Mouse (Mus musculus): ENCODE measurements around the gene Iqce. TPM values are rescaled to one million over a fixed set of nuclear protein-coding genes. Genes with fewer than 3 reads are reported as not detected.

Gene Iqce
- polyA plus RNA-seq (2015; fragmentation: Nextera tagmentation; extraction: Ambion mirVana): 9.6 and 10.3 TPM in 2 replicates

GRCm38 (mm10) chr5:140702103-140702513, at the start of gene Iqce:
TSS of gene Iqce (minus strand) at chr5:140702378.
- no peaks in the 10 kb centered on the region for H3K36me3 ChIP-seq (ENCODE audit: control insufficient read depth, insufficient read depth)
- peak within 1 kb of the TSS; percentile 79 for H3K9ac ChIP-seq (ENCODE audit: low read length)
- H3K4me1 ChIP-seq (ENCODE audit: control insufficient read depth, insufficient read depth, low read length): peaks cover 20% of the 10 kb centered on the region
- peak within 1 kb of the TSS; percentile 79 for H3K4me3 ChIP-seq (ENCODE audit: low read length)
- no peaks in the 10 kb centered on the region for H3K27me3 ChIP-seq (ENCODE audit: control insufficient read depth, insufficient read depth, low read length)
- 1% methylated on average over 31 of the region's 33 CpGs for WGBS
- ATAC-seq (replicated peaks; ENCODE audit: extremely low read depth, insufficient read depth, low FRiP score): peak; percentile 46
- peak within 1 kb of the TSS; percentile 82 for H3K4me2 ChIP-seq (ENCODE audit: low read depth, low read length)
- H3K27ac ChIP-seq (ENCODE audit: low read length): peak within 1 kb of the TSS; percentile 73
- H3K9me3 ChIP-seq (replicated peaks; ENCODE audit: control insufficient read depth, low read length): no peaks in the 10 kb centered on the region

- no peak overlapping the region for H3K27ac ChIP-seq (ENCODE audit: low read length)
- H3K4me2 ChIP-seq (ENCODE audit: low read depth, low read length): no peak overlapping the region
- ATAC-seq (replicated peaks; ENCODE audit: extremely low read depth, insufficient read depth, low FRiP score): no peak
- H3K4me1 ChIP-seq (ENCODE audit: control insufficient read depth, insufficient read depth, low read length): peaks cover 7% of the 10 kb centered on the region
- H3K27me3 ChIP-seq (ENCODE audit: control insufficient read depth, insufficient read depth, low read length): no peaks in the 10 kb centered on the region
- H3K9ac ChIP-seq (ENCODE audit: low read length): no peak overlapping the region
- 0% methylated on average over 1 of the region's 2 CpGs for WGBS
- no peaks in the 10 kb centered on the region for H3K36me3 ChIP-seq (ENCODE audit: control insufficient read depth, insufficient read depth)
- H3K4me3 ChIP-seq (ENCODE audit: low read length): no peak overlapping the region
- peaks cover 3% of the 10 kb centered on the region; the same call in 1 of the 2 replicates for H3K9me3 ChIP-seq (replicated peaks; ENCODE audit: control insufficient read depth, low read length)
Measured at GRCm38 (mm10) chr5:140750925-140751324, 48.7 kb upstream of the Iqce start.

DNA sequence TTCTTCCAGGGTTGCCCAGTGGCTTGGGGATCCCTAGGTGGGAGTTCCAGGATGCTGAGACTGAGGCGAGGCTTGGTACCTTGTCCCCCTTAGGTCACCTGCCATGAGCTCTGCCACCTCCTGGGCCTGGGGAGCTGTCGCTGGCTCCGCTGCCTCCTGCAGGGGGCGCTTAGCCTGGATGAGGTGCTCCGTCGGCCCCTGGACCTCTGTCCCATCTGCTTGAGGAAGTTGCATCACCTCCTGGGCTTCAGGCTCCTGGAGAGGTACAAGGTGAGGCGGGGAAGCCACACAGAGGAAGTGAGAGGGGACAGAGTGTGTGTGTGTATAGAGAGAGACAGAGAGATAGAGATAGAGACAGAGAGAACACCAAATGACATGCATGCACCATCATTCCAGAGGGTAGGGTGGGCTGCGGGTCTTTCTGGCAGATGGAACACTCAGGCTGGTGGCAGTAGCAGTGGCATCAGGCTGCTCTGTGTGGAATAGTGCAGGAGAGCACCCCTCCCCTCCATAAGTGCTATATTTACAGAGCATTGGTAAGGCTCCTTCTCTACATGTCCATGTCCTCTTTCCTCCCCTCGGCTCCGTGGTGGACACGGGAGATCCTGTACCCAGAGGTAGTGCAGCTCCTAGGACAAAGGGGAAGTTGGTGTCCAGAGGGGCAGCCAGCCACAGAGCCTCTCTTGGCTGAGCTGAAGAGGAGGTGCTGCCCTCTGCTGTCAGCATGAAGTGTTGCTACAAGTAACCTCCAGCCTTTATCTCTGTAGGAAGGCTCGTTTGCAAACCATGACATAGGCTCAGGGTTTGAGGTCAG, 47.1 kb upstream of the Iqce start:
- Histone ChIP-seq H3K9me3 (replicated peaks; ENCODE audit: control insufficient read depth, low read length) (peaks cover 3% of the 10 kb centered on the region; the same call in 1 of the 2 replicates), H3K36me3 (ENCODE audit: control insufficient read depth, insufficient read depth) (no peaks in the 10 kb centered on the region), H3K4me1 (ENCODE audit: control insufficient read depth, insufficient read depth, low read length) (0 out of 2 replicates have a peak, but pooled peaks cover 5% of the 10 kb centered on the region), H3K4me3 (ENCODE audit: low read length) (peak overlapping the region; percentile 34), H3K27me3 (ENCODE audit: control insufficient read depth, insufficient read depth, low read length) (no peaks in the 10 kb centered on the region), H3K4me2 (ENCODE audit: low read depth, low read length) (peak overlapping the region; percentile 55), H3K27ac (ENCODE audit: low read length) (no peak overlapping the region), H3K9ac (ENCODE audit: low read length) (peak overlapping the region; percentile 58)
- peak; percentile 78 for ATAC-seq (replicated peaks; ENCODE audit: extremely low read depth, insufficient read depth, low FRiP score)
- WGBS: 16% methylated on average over 12 of the region's 12 CpGs

DNA sequence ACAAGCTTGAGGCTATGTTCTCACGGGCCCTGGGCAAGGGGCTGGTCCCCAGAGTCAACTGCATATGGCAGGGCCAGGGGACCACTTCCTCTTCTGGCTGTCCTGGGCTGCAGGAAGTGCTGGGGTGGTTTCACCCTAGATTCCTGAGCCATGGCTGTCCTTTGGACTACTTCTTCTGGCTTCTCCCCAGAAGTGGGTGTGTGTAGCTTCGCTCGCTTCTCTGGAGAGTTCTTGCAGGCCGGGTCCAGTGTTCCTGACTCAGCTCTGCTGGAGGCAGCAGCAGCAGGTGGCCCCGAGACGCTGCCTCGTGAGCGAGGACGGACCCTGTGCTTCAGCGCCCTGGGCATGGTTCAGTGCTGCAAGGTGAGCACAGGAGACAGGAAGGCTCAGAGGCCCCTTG, 46.2 kb upstream of the Iqce start:
- H3K4me2 ChIP-seq (ENCODE audit: low read depth, low read length): no peak overlapping the region
- no peaks in the 10 kb centered on the region for H3K36me3 ChIP-seq (ENCODE audit: control insufficient read depth, insufficient read depth)
- peaks cover 3% of the 10 kb centered on the region; the same call in 1 of the 2 replicates for H3K9me3 ChIP-seq (replicated peaks; ENCODE audit: control insufficient read depth, low read length)
- 0 out of 2 replicates have a peak, but pooled peaks cover 5% of the 10 kb centered on the region for H3K4me1 ChIP-seq (ENCODE audit: control insufficient read depth, insufficient read depth, low read length)
- 84% methylated on average over 10 of the region's 10 CpGs for WGBS
- no peak overlapping the region for H3K27ac ChIP-seq (ENCODE audit: low read length)
- H3K9ac ChIP-seq (ENCODE audit: low read length): no peak overlapping the region
- ATAC-seq (replicated peaks; ENCODE audit: extremely low read depth, insufficient read depth, low FRiP score): no peak
- no peaks in the 10 kb centered on the region for H3K27me3 ChIP-seq (ENCODE audit: control insufficient read depth, insufficient read depth, low read length)
- H3K4me3 ChIP-seq (ENCODE audit: low read length): no peak overlapping the region

DNA sequence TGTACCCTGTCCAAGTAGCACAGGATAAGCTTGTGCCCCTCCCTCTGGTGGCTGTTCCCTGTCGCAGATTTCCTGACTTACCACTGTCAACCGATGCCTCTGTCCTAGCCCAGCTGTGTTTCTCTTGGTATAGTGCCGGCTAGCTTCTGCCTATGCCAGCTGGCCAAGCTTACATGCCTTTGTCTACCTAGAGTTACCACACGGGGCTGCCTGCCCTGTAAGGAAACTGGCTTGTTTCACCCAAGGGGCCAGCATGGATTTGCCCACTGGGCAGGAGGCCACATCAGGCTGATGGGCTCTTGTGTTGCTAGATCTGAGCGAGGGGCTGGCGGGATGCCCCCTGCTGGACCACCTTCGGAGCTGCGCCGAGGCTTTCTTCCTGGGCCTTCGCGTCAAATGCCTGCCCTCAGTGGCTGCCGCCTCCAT, 41.5 kb upstream of the Iqce start:
- Histone ChIP-seq H3K4me1 (ENCODE audit: control insufficient read depth, insufficient read depth, low read length) (no peaks in the 10 kb centered on the region), H3K27me3 (ENCODE audit: control insufficient read depth, insufficient read depth, low read length) (no peaks in the 10 kb centered on the region), H3K36me3 (ENCODE audit: control insufficient read depth, insufficient read depth) (no peaks in the 10 kb centered on the region), H3K9ac (ENCODE audit: low read length) (no peak overlapping the region), H3K4me2 (ENCODE audit: low read depth, low read length) (no peak overlapping the region), H3K9me3 (replicated peaks; ENCODE audit: control insufficient read depth, low read length) (no peaks in the 10 kb centered on the region), H3K4me3 (ENCODE audit: low read length) (no peak overlapping the region), H3K27ac (ENCODE audit: low read length) (no peak overlapping the region)
- 23% methylated on average over 12 of the region's 12 CpGs for WGBS
- ATAC-seq (replicated peaks; ENCODE audit: extremely low read depth, insufficient read depth, low FRiP score): no peak

- ATAC-seq (replicated peaks; ENCODE audit: extremely low read depth, insufficient read depth, low FRiP score): no peak
- Histone ChIP-seq H3K27ac (ENCODE audit: low read length) (no peak overlapping the region), H3K4me2 (ENCODE audit: low read depth, low read length) (no peak overlapping the region), H3K4me3 (ENCODE audit: low read length) (no peak overlapping the region), H3K36me3 (ENCODE audit: control insufficient read depth, insufficient read depth) (no peaks in the 10 kb centered on the region), H3K4me1 (ENCODE audit: control insufficient read depth, insufficient read depth, low read length) (no peaks in the 10 kb centered on the region), H3K9me3 (replicated peaks; ENCODE audit: control insufficient read depth, low read length) (no peaks in the 10 kb centered on the region), H3K9ac (ENCODE audit: low read length) (no peak overlapping the region), H3K27me3 (ENCODE audit: control insufficient read depth, insufficient read depth, low read length) (peaks cover 2% of the 10 kb centered on the region; the same call in 1 of the 2 replicates)
Measured at GRCm38 (mm10) chr5:140741877-140742276, 39.7 kb upstream of the Iqce start.

DNA sequence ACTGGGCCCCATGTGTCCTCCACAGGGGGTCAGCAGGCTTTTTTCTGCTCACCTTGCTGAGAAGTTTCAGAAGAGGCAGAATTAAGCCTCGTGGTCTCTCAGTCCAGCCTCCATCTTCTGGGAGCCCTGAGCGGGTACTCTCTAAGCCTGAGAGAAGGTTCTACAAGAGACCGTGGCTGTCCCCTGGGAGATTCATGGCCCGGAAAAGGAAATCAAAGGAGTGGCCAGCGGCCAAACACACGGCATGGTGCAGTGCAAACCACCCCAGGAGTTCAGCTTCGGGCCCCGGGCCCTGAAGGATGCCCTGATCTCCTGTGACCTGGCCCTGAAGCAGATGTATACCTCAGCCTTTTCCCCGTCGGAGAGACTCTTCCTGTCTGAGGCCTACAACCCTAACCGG, 38.9 kb upstream of the Iqce start:
- no peaks in the 10 kb centered on the region; the same call in 1 of the 2 replicates for H3K4me1 ChIP-seq (ENCODE audit: control insufficient read depth, insufficient read depth, low read length)
- H3K9me3 ChIP-seq (replicated peaks; ENCODE audit: control insufficient read depth, low read length): no peaks in the 10 kb centered on the region
- peaks cover 11% of the 10 kb centered on the region for H3K27me3 ChIP-seq (ENCODE audit: control insufficient read depth, insufficient read depth, low read length)
- H3K4me3 ChIP-seq (ENCODE audit: low read length): no peak overlapping the region
- H3K27ac ChIP-seq (ENCODE audit: low read length): no peak overlapping the region
- ATAC-seq (replicated peaks; ENCODE audit: extremely low read depth, insufficient read depth, low FRiP score): no peak
- H3K9ac ChIP-seq (ENCODE audit: low read length): no peak overlapping the region
- no peak overlapping the region; the same call in 1 of the 2 replicates for H3K4me2 ChIP-seq (ENCODE audit: low read depth, low read length)
- no peaks in the 10 kb centered on the region for H3K36me3 ChIP-seq (ENCODE audit: control insufficient read depth, insufficient read depth)
- WGBS: 60% methylated on average over 11 of the region's 11 CpGs

- Histone ChIP-seq H3K4me3 (ENCODE audit: low read length) (no peak overlapping the region), H3K9me3 (replicated peaks; ENCODE audit: control insufficient read depth, low read length) (no peaks in the 10 kb centered on the region), H3K9ac (ENCODE audit: low read length) (no peak overlapping the region), H3K4me1 (ENCODE audit: control insufficient read depth, insufficient read depth, low read length) (peaks cover 8% of the 10 kb centered on the region), H3K27me3 (ENCODE audit: control insufficient read depth, insufficient read depth, low read length) (peaks cover 17% of the 10 kb centered on the region), H3K36me3 (ENCODE audit: control insufficient read depth, insufficient read depth) (no peaks in the 10 kb centered on the region), H3K27ac (ENCODE audit: low read length) (no peak overlapping the region), H3K4me2 (ENCODE audit: low read depth, low read length) (no peak overlapping the region)
- ATAC-seq (replicated peaks; ENCODE audit: extremely low read depth, insufficient read depth, low FRiP score): no peak
- 73% methylated on average over 12 of the region's 12 CpGs for WGBS
Measured at GRCm38 (mm10) chr5:140739813-140740212, 37.6 kb upstream of the Iqce start.

DNA sequence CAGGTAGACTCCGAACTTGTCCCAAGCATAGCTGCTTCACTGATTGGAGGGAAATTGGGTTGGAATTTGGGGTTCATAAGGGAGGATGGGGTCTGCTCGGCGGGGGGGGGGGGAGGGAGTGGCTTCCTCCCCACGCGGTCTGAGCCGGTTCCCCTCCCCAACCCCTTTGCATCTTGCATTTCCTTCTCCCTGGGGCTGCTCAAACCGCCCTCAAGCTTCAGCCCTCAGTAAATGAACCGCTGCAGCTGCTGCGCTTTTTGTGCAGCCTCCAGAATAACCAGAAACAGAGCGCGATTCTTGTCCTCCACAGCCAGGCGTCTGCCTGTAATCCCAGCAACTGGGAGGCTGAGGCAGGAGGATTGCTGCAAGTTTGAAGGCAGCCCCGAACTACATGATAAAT, 34.0 kb upstream of the Iqce start:
- peaks cover 17% of the 10 kb centered on the region for H3K27me3 ChIP-seq (ENCODE audit: control insufficient read depth, insufficient read depth, low read length)
- peaks cover 8% of the 10 kb centered on the region for H3K4me1 ChIP-seq (ENCODE audit: control insufficient read depth, insufficient read depth, low read length)
- no peak for ATAC-seq (replicated peaks; ENCODE audit: extremely low read depth, insufficient read depth, low FRiP score)
- peak overlapping the region; percentile 45 for H3K4me3 ChIP-seq (ENCODE audit: low read length)
- no peaks in the 10 kb centered on the region for H3K36me3 ChIP-seq (ENCODE audit: control insufficient read depth, insufficient read depth)
- no peaks in the 10 kb centered on the region for H3K9me3 ChIP-seq (replicated peaks; ENCODE audit: control insufficient read depth, low read length)
- peak overlapping the region; percentile 64 for H3K4me2 ChIP-seq (ENCODE audit: low read depth, low read length)
- no peak overlapping the region for H3K9ac ChIP-seq (ENCODE audit: low read length)
- no peak overlapping the region for H3K27ac ChIP-seq (ENCODE audit: low read length)
- 20% methylated on average over 11 of the region's 13 CpGs for WGBS
